Mouse (Mus musculus): ENCODE data around the gene Epb41l3. TPM values are rescaled to one million over a fixed set of nuclear protein-coding genes. Genes with fewer than 3 reads are reported as not detected.
A peak's percentile ranks its signal among the peaks of the same experiment; 100 is the strongest.

Gene Epb41l3
- polyA plus RNA-seq, 1 experiment from 2014 or later = 78.8 TPM

- Histone ChIP-seq H3K27ac (ENCODE audit: low read length) (peak overlapping the region; percentile 53; the same call in 1 of the 2 replicates), H3K36me3 (ENCODE audit: control insufficient read depth, insufficient read depth, low read length) (peaks cover 6% of the 10 kb centered on the region; the same call in 1 of the 2 replicates), H3K27me3 (ENCODE audit: control insufficient read depth, insufficient read depth, low read depth, low read length) (no peaks in the 10 kb centered on the region), H3K4me1 (ENCODE audit: control insufficient read depth, insufficient read depth, low read length) (peaks cover 7% of the 10 kb centered on the region), H3K9me3 (replicated peaks; ENCODE audit: control insufficient read depth, low read length, poor library complexity, severe bottlenecking) (no peaks in the 10 kb centered on the region), H3K4me3 (ENCODE audit: low read depth, low read length) (no peak overlapping the region), H3K9ac (ENCODE audit: low read depth, low read length) (no peak overlapping the region), H3K4me2 (ENCODE audit: low read length) (peak overlapping the region; percentile 33)
- peak; percentile 82 for ATAC-seq
- 20% methylated on average over 15 of the region's 15 CpGs for WGBS
Observed at GRCm38 (mm10) chr17:69207562-69208312, 132.3 kb downstream of the Epb41l3 start.

GRCm38 (mm10) chr17:69211065-69211464 is 135.6 kb downstream of the Epb41l3 start:
- ATAC-seq = no peak
- peaks cover 11% of the 10 kb centered on the region for H3K36me3 ChIP-seq (ENCODE audit: control insufficient read depth, insufficient read depth, low read length)
- no peak overlapping the region for H3K9ac ChIP-seq (ENCODE audit: low read depth, low read length)
- H3K4me1 ChIP-seq (ENCODE audit: control insufficient read depth, insufficient read depth, low read length) = peaks cover 7% of the 10 kb centered on the region
- H3K4me3 ChIP-seq (ENCODE audit: low read depth, low read length) = no peak overlapping the region
- no peak overlapping the region for H3K4me2 ChIP-seq (ENCODE audit: low read length)
- H3K9me3 ChIP-seq (replicated peaks; ENCODE audit: control insufficient read depth, low read length, poor library complexity, severe bottlenecking) = no peaks in the 10 kb centered on the region
- H3K27ac ChIP-seq (ENCODE audit: low read length) = no peak overlapping the region
- H3K27me3 ChIP-seq (ENCODE audit: control insufficient read depth, insufficient read depth, low read depth, low read length) = no peaks in the 10 kb centered on the region

GRCm38 (mm10) chr17:69216120-69216519 is 140.6 kb downstream of the Epb41l3 start:
- H3K4me3 ChIP-seq (ENCODE audit: low read depth, low read length) = no peak overlapping the region
- no peaks in the 10 kb centered on the region for H3K27me3 ChIP-seq (ENCODE audit: control insufficient read depth, insufficient read depth, low read depth, low read length)
- ATAC-seq = no peak
- H3K27ac ChIP-seq (ENCODE audit: low read length) = no peak overlapping the region
- peaks cover 6% of the 10 kb centered on the region for H3K36me3 ChIP-seq (ENCODE audit: control insufficient read depth, insufficient read depth, low read length)
- no peak overlapping the region for H3K9ac ChIP-seq (ENCODE audit: low read depth, low read length)
- H3K9me3 ChIP-seq (replicated peaks; ENCODE audit: control insufficient read depth, low read length, poor library complexity, severe bottlenecking) = no peaks in the 10 kb centered on the region
- no peaks in the 10 kb centered on the region for H3K4me1 ChIP-seq (ENCODE audit: control insufficient read depth, insufficient read depth, low read length)
- no peak overlapping the region for H3K4me2 ChIP-seq (ENCODE audit: low read length)
- 98% methylated on average over 3 of the region's 3 CpGs for WGBS

GRCm38 (mm10) chr17:69220849-69221248 is 145.4 kb downstream of the Epb41l3 start:
- Histone ChIP-seq H3K9ac (ENCODE audit: low read depth, low read length) (no peak overlapping the region), H3K4me3 (ENCODE audit: low read depth, low read length) (no peak overlapping the region), H3K27ac (ENCODE audit: low read length) (no peak overlapping the region), H3K4me2 (ENCODE audit: low read length) (no peak overlapping the region), H3K27me3 (ENCODE audit: control insufficient read depth, insufficient read depth, low read depth, low read length) (no peaks in the 10 kb centered on the region), H3K9me3 (replicated peaks; ENCODE audit: control insufficient read depth, low read length, poor library complexity, severe bottlenecking) (no peaks in the 10 kb centered on the region), H3K4me1 (ENCODE audit: control insufficient read depth, insufficient read depth, low read length) (peaks cover 9% of the 10 kb centered on the region), H3K36me3 (ENCODE audit: control insufficient read depth, insufficient read depth, low read length) (no peaks in the 10 kb centered on the region)
- ATAC-seq = no peak
- WGBS = 79% methylated on average over 7 of the region's 7 CpGs

- Histone ChIP-seq H3K4me2 (ENCODE audit: low read length) (no peak overlapping the region), H3K27me3 (ENCODE audit: control insufficient read depth, insufficient read depth, low read depth, low read length) (no peaks in the 10 kb centered on the region), H3K4me1 (ENCODE audit: control insufficient read depth, insufficient read depth, low read length) (peaks cover 9% of the 10 kb centered on the region), H3K27ac (ENCODE audit: low read length) (no peak overlapping the region), H3K9ac (ENCODE audit: low read depth, low read length) (no peak overlapping the region), H3K36me3 (ENCODE audit: control insufficient read depth, insufficient read depth, low read length) (no peaks in the 10 kb centered on the region), H3K9me3 (replicated peaks; ENCODE audit: control insufficient read depth, low read length, poor library complexity, severe bottlenecking) (no peaks in the 10 kb centered on the region), H3K4me3 (ENCODE audit: low read depth, low read length) (no peak overlapping the region)
- 69% methylated on average over 6 of the region's 6 CpGs for WGBS
- ATAC-seq = no peak
Observed at GRCm38 (mm10) chr17:69221377-69221776, 145.9 kb downstream of the Epb41l3 start.

GRCm38 (mm10) chr17:69221966-69222692 is 146.6 kb downstream of the Epb41l3 start:
- WGBS = 44% methylated on average over 10 of the region's 10 CpGs
- no peak overlapping the region for H3K4me3 ChIP-seq (ENCODE audit: low read depth, low read length)
- ATAC-seq = no peak
- H3K4me2 ChIP-seq (ENCODE audit: low read length) = no peak overlapping the region
- H3K4me1 ChIP-seq (ENCODE audit: control insufficient read depth, insufficient read depth, low read length) = peaks cover 9% of the 10 kb centered on the region
- 0 out of 2 replicates have a peak overlapping the region, but pooled peaks have one; percentile 2 for H3K27ac ChIP-seq (ENCODE audit: low read length)
- H3K9ac ChIP-seq (ENCODE audit: low read depth, low read length) = no peak overlapping the region
- no peaks in the 10 kb centered on the region for H3K9me3 ChIP-seq (replicated peaks; ENCODE audit: control insufficient read depth, low read length, poor library complexity, severe bottlenecking)
- H3K27me3 ChIP-seq (ENCODE audit: control insufficient read depth, insufficient read depth, low read depth, low read length) = no peaks in the 10 kb centered on the region
- H3K36me3 ChIP-seq (ENCODE audit: control insufficient read depth, insufficient read depth, low read length) = no peaks in the 10 kb centered on the region

GRCm38 (mm10) chr17:69225996-69226395 is 150.5 kb downstream of the Epb41l3 start:
- Histone ChIP-seq H3K9me3 (replicated peaks; ENCODE audit: control insufficient read depth, low read length, poor library complexity, severe bottlenecking) (no peaks in the 10 kb centered on the region), H3K4me3 (ENCODE audit: low read depth, low read length) (no peak overlapping the region), H3K27ac (ENCODE audit: low read length) (no peak overlapping the region), H3K4me1 (ENCODE audit: control insufficient read depth, insufficient read depth, low read length) (peaks cover 29% of the 10 kb centered on the region), H3K36me3 (ENCODE audit: control insufficient read depth, insufficient read depth, low read length) (no peaks in the 10 kb centered on the region), H3K27me3 (ENCODE audit: control insufficient read depth, insufficient read depth, low read depth, low read length) (no peaks in the 10 kb centered on the region), H3K9ac (ENCODE audit: low read depth, low read length) (no peak overlapping the region), H3K4me2 (ENCODE audit: low read length) (no peak overlapping the region)
- WGBS = 92% methylated on average over 7 of the region's 7 CpGs
- no peak for ATAC-seq

GRCm38 (mm10) chr17:69227426-69228014 is 152.0 kb downstream of the Epb41l3 start:
- ATAC-seq = no peak
- no peak overlapping the region for H3K4me2 ChIP-seq (ENCODE audit: low read length)
- no peaks in the 10 kb centered on the region for H3K9me3 ChIP-seq (replicated peaks; ENCODE audit: control insufficient read depth, low read length, poor library complexity, severe bottlenecking)
- WGBS = 52% methylated on average over 9 of the region's 9 CpGs
- no peaks in the 10 kb centered on the region for H3K27me3 ChIP-seq (ENCODE audit: control insufficient read depth, insufficient read depth, low read depth, low read length)
- no peak overlapping the region for H3K9ac ChIP-seq (ENCODE audit: low read depth, low read length)
- no peaks in the 10 kb centered on the region for H3K36me3 ChIP-seq (ENCODE audit: control insufficient read depth, insufficient read depth, low read length)
- peaks cover 26% of the 10 kb centered on the region for H3K4me1 ChIP-seq (ENCODE audit: control insufficient read depth, insufficient read depth, low read length)
- no peak overlapping the region for H3K4me3 ChIP-seq (ENCODE audit: low read depth, low read length)
- H3K27ac ChIP-seq (ENCODE audit: low read length) = no peak overlapping the region

- no peak overlapping the region for H3K4me2 ChIP-seq (ENCODE audit: low read length)
- no peaks in the 10 kb centered on the region for H3K27me3 ChIP-seq (ENCODE audit: control insufficient read depth, insufficient read depth, low read depth, low read length)
- H3K4me1 ChIP-seq (ENCODE audit: control insufficient read depth, insufficient read depth, low read length) = peaks cover 24% of the 10 kb centered on the region
- 45% methylated on average over 5 of the region's 5 CpGs for WGBS
- H3K4me3 ChIP-seq (ENCODE audit: low read depth, low read length) = no peak overlapping the region
- peak overlapping the region; percentile 74; the same call in 1 of the 2 replicates for H3K27ac ChIP-seq (ENCODE audit: low read length)
- H3K9ac ChIP-seq (ENCODE audit: low read depth, low read length) = no peak overlapping the region
- no peaks in the 10 kb centered on the region for H3K9me3 ChIP-seq (replicated peaks; ENCODE audit: control insufficient read depth, low read length, poor library complexity, severe bottlenecking)
- no peak for ATAC-seq
- no peaks in the 10 kb centered on the region for H3K36me3 ChIP-seq (ENCODE audit: control insufficient read depth, insufficient read depth, low read length)
Observed at GRCm38 (mm10) chr17:69229451-69229850, 154.0 kb downstream of the Epb41l3 start.

Data from midbrain, embryonic 16.5 days (tissue).